Mouse (Mus musculus) hindbrain, postnatal 0 days (tissue): ENCODE measurements around the gene Cryba1. TPM values are rescaled to one million over a fixed set of nuclear protein-coding genes. Genes with fewer than 3 reads are reported as not detected.
A peak's percentile ranks its signal among the peaks of the same experiment; 100 is the strongest.

Source experiments
- ATAC-seq: fragments of 200-750 bp; cut with Nextera tagmentation; 2 replicates; pipeline ENCODE4 v1.8.0; 2017; ENCODE audit warnings: mild to moderate bottlenecking, moderate TSS enrichment, moderate library complexity
- DNase-seq: peaks from one replicate; pipeline ENCODE4 v3.0.0-alpha.2; 2015; ENCODE audit warnings: low spot score
- H3K27ac ChIP-seq: fragments of 300-500 bp; sonication (generic); 2 replicates; pipeline ENCODE4 v1.5.1; 2014; ENCODE audit warnings: mild to moderate bottlenecking
- H3K27me3 ChIP-seq: fragments of 300-500 bp; sonication (generic); 2 replicates; pipeline ENCODE4 v1.6.1; 2014; ENCODE audit warnings: low read length, mixed read lengths; ENCODE audit not compliant: insufficient read depth
- H3K36me3 ChIP-seq: fragments of 300-500 bp; sonication (generic); 2 replicates; pipeline ENCODE4 v1.6.1; 2014; ENCODE audit warnings: low read length, mixed read lengths; ENCODE audit not compliant: insufficient read depth
- H3K4me1 ChIP-seq: fragments of 300-500 bp; sonication (generic); 2 replicates; pipeline ENCODE4 v1.6.1; 2014; ENCODE audit warnings: antibody characterized with exemption, low read length, mixed read lengths; ENCODE audit not compliant: insufficient read depth
- H3K4me2 ChIP-seq: fragments of 300-500 bp; sonication (generic); 2 replicates; pipeline ENCODE4 v1.6.1; 2014; ENCODE audit warnings: low read depth, mild to moderate bottlenecking, low read length, moderate library complexity, mixed read lengths
- H3K4me3 ChIP-seq: fragments of 300-500 bp; sonication (generic); 2 replicates; pipeline ENCODE4 v1.5.1; 2014; ENCODE audit warnings: low read length
- H3K9ac ChIP-seq: fragments of 300-500 bp; sonication (generic); replicated peaks from 2 replicates; pipeline ENCODE4 v1.6.1; 2014; ENCODE audit warnings: mild to moderate bottlenecking, low read length, moderate library complexity, mixed read lengths
- H3K9me3 ChIP-seq: fragments of 300-500 bp; sonication (generic); 2 replicates; pipeline ENCODE4 v1.6.1; 2016; ENCODE audit warnings: low read length, mixed read lengths
- CTCF ChIP-seq: IDR thresholded peaks from 2 replicates; pipeline ENCODE4 v1.5.1; 2016; ENCODE audit warnings: antibody characterized with exemption, control low read depth, low read depth
- WGBS: fragments of 180-500 bp; shearing (Covaris S2); extraction: QIAGEN DNeasy Blood & Tissue Kit; methylation state at CpG from one replicate; pipeline ENCODE4 v1.1.7; 2014; 5-methylcytosine and 5-hydroxymethylcytosine counted together
- polyA plus RNA-seq: library from polyadenylated mRNA; unstranded; fragments of >200 nt; fragmentation: Nextera tagmentation; extraction: Ambion mirVana; gene quantifications from 2 replicates; pipeline ENCODE4 v1.2.1, GENCODE M21; 2015
- total RNA-seq: library from RNA; depleted of rRNA; stranded (reverse); fragments of >200 nt; gene quantifications from 2 replicates; pipeline ENCODE4 v1.2.3, GENCODE M21; 2014; rRNA removed

Gene Cryba1
- total RNA-seq, result 1.5 TPM in 1 of 2 replicates, not detected in the other
- polyA plus RNA-seq, result 0.49 and 0.51 TPM in 2 replicates

DNA sequence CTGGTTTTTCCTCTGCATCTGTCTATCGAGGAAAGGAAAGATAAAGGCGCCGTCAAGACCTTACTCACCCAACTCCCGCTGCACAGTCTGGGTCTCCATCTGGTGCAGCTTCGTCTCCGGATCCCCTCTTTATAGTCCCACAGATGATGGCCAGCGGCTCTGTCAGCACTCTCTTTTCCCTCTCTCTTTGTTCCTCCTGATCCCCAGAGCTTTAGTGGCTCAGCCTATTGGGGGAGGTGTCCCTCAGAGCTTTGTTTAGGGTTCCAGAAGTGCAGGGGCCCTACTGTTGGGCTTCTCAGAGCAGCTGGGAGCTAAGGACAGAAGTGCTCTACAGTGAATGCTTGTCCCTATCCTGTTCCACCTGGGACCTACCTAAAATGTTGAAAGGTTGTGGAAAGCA is at the start of gene Cryba1:
Cryba1 (minus strand) TSS at position 101 of the 400 bp plus-strand sequence.
- H3K9me3 ChIP-seq, result no peaks in the 10 kb centered on the region
- H3K4me3 ChIP-seq, result no peak within 1 kb of the TSS
- H3K4me2 ChIP-seq, result no peak within 1 kb of the TSS
- no peak within 1 kb of the TSS for H3K9ac ChIP-seq
- H3K27ac ChIP-seq, result no peak within 1 kb of the TSS
- DNase-seq (no peak), ATAC-seq (no peak)
- H3K4me1 ChIP-seq, result no peaks in the 10 kb centered on the region
- TF ChIP-seq CTCF, result no peak
- no peaks in the 10 kb centered on the region for H3K27me3 ChIP-seq
- 41% methylated on average over 7 of the region's 7 CpGs for whole genome bisulfite sequencing
- no peaks in the 10 kb centered on the region for H3K36me3 ChIP-seq

DNA sequence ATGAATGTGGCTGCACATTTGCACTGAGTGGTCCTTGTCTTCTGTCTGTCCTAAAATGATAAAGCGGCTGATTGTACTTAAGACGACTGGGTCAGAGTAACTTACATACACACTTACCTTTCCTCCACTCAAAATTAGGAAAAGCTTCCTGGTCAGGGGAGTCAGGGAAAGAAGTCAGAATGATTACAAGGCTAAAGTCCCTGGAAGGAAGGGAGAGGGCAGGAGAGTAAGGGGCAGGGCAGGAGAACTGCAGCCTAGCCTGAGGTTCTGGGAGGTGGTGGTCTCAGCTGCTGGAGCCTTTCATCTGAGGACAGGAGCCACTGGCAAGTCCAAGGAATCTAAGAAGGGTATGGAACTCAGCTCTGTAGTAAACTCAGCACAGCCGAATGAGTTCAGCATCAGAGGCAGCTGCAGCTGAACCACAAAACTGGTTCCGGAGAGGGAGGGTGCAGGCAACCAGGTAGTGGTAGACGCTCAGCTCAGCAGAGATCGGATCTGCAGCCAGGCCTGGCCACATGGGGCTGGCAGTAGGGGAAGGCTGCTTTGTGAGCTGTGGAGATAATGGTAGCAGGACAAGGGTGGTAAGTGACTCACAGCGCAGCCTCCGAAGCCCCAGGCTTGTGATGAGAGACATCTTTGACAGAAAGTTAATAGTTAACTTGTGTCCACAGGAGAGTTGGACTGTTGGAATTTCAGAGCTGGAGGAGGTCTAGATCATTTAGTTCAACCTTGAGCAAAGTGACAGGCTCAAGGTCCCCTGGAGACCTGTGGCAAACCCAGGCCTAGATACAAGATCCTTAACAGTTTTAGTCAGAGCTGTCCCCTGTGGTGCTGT is 47.0 kb upstream of the Cryba1 start:
- H3K36me3 ChIP-seq, result no peaks in the 10 kb centered on the region
- H3K4me2 ChIP-seq, result no peak overlapping the region
- no peaks in the 10 kb centered on the region for H3K4me1 ChIP-seq
- ATAC-seq (no peak), DNase-seq (no peak)
- H3K4me3 ChIP-seq, result no peak overlapping the region
- no peak overlapping the region for H3K27ac ChIP-seq
- no peak overlapping the region for H3K9ac ChIP-seq
- no peak for TF ChIP-seq CTCF
- no peaks in the 10 kb centered on the region for H3K9me3 ChIP-seq
- WGBS, result 68% methylated on average over 8 of the region's 8 CpGs
- H3K27me3 ChIP-seq, result no peaks in the 10 kb centered on the region

DNA sequence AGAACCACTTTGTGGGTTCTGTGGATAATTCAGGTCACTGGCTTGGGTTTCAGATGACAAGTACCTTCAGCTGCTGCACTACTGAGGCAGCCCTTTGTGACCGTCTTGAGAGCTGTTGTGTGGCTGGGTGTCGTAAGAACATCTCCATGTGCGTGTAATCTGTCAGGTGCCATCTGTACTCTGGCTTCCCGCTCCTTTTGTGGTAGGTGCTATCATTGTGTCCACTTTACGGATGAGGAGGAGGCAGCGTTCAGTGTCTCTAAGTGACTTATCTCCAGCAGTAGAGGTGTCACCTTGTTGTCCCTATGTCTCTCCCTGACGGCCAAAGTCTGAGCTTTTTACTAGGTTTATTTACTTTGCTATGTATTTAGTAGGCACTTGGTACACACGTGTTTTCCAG is 45.3 kb upstream of the Cryba1 start:
- no peak overlapping the region for H3K9ac ChIP-seq
- no peaks in the 10 kb centered on the region for H3K27me3 ChIP-seq
- 86% methylated on average over 8 of the region's 8 CpGs for WGBS
- no peak overlapping the region for H3K4me2 ChIP-seq
- DNase-seq, result no peak
- no peak for TF ChIP-seq CTCF
- H3K4me1 ChIP-seq, result peaks cover 15% of the 10 kb centered on the region
- H3K4me3 ChIP-seq, result no peak overlapping the region
- H3K27ac ChIP-seq, result no peak overlapping the region
- no peaks in the 10 kb centered on the region for H3K9me3 ChIP-seq
- no peaks in the 10 kb centered on the region for H3K36me3 ChIP-seq
- no peak for ATAC-seq

DNA sequence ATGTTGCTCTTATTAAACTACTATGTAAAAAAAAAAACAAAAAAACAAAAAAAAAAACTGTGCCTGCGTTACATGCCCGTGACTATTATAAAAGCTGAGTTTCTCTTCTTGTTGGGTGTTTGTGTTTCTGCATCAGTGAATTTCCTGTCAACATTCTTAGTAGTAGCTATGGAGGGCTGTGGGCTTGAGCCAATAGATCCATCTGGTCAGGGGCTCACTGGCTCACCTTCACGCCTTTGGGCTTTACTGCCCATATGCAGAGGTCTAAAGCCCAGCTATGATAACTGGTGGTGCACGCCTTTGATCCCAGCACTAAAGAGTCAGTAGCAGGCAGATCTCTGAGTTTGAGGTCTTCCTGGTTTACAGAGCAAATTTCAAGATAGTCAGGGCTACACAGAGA is 44.4 kb upstream of the Cryba1 start:
- Histone ChIP-seq H3K4me2 (no peak overlapping the region), H3K9ac (no peak overlapping the region), H3K27ac (no peak overlapping the region), H3K27me3 (no peaks in the 10 kb centered on the region), H3K4me3 (no peak overlapping the region), H3K9me3 (no peaks in the 10 kb centered on the region), H3K36me3 (no peaks in the 10 kb centered on the region), H3K4me1 (peaks cover 19% of the 10 kb centered on the region)
- no peak for TF ChIP-seq CTCF
- 49% methylated on average over 4 of the region's 4 CpGs for WGBS
- ATAC-seq, result no peak
- DNase-seq, result no peak

DNA sequence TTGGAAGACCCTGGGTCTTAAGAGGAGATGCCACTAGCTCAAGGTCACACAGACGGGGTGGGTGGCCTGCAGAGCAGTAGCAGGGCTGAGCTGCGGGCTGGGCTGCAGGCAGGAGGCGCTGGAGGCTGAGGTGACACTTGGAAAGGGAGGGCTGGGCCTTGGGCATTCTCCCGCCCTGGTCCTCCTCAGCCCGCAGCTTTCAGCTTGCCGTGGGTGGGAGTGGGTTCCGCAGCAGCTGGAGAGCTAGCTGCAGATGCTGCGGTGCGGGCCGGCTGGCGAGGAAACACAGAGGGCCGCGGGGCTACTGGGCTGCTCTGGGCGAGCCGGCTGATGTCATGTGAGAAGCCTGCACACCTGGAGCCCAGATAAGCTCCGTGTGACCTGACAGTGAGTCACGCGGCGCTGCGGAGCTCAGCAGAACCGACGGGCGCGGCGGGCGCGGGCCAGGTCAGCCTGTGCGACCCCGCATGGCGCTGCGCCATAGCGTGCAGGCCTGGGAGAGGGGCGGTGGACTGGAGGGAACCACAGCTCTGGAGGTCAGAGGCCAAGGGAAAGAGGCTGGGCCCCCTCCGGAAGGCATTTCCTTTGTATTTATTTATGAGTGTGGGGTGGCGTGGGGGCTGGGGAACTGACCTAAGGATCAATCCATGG is 41.4 kb upstream of the Cryba1 start:
- H3K4me1 ChIP-seq, result peaks cover 20% of the 10 kb centered on the region
- ATAC-seq, result peak; percentile 41; the same call in 1 of the 2 replicates
- H3K27me3 ChIP-seq, result no peaks in the 10 kb centered on the region
- peak overlapping the region; percentile 48 for H3K9ac ChIP-seq
- TF ChIP-seq CTCF, result peak; percentile 63
- H3K4me3 ChIP-seq, result peak overlapping the region; percentile 37
- 7% methylated on average over 34 of the region's 35 CpGs for WGBS
- H3K4me2 ChIP-seq, result peak overlapping the region; percentile 65
- H3K27ac ChIP-seq, result peak overlapping the region; percentile 42; the same call in 1 of the 2 replicates
- H3K9me3 ChIP-seq, result no peaks in the 10 kb centered on the region
- H3K36me3 ChIP-seq, result no peaks in the 10 kb centered on the region
- DNase-seq, result peak; percentile 55

DNA sequence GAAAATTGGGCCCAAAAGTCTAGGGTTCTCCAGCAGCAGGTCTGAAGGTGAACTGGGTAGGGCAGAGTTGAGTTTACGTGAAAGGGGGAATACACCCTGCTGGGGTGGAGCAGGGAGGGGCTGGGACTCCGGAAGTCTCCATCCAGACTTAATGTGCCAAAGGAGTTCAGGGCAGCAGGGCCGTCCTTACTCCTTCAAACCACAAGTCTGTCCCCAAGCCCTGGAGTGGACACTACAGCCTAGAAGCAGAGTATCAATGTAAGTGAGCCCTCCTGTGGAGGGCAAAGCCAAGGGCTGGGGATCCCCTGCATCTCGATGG is 40.3 kb upstream of the Cryba1 start:
- H3K4me3 ChIP-seq, result no peak overlapping the region
- no peak for ATAC-seq
- WGBS, result 40% methylated on average over 4 of the region's 4 CpGs
- TF ChIP-seq CTCF, result no peak
- H3K27ac ChIP-seq, result no peak overlapping the region
- peak overlapping the region; percentile 92 for H3K4me2 ChIP-seq
- no peaks in the 10 kb centered on the region for H3K27me3 ChIP-seq
- H3K4me1 ChIP-seq, result peaks cover 20% of the 10 kb centered on the region
- H3K9me3 ChIP-seq, result no peaks in the 10 kb centered on the region
- DNase-seq, result no peak
- H3K36me3 ChIP-seq, result no peaks in the 10 kb centered on the region
- H3K9ac ChIP-seq, result no peak overlapping the region
